Mouse (Mus musculus) ES-CJ7 (cell line): Measurements from ENCODE around the gene Syde1.
"Not testable (repeated sequence)": the region's sequence is repeated elsewhere in the genome, so short reads cannot be mapped to it uniquely, and the experiment has no call there.

Experiments used
- DNase-seq: peaks from one replicate; pipeline ENCODE4 v3.0.0; 2011; ENCODE audit warnings: low read depth, low spot score

The Syde1 gene

DNA sequence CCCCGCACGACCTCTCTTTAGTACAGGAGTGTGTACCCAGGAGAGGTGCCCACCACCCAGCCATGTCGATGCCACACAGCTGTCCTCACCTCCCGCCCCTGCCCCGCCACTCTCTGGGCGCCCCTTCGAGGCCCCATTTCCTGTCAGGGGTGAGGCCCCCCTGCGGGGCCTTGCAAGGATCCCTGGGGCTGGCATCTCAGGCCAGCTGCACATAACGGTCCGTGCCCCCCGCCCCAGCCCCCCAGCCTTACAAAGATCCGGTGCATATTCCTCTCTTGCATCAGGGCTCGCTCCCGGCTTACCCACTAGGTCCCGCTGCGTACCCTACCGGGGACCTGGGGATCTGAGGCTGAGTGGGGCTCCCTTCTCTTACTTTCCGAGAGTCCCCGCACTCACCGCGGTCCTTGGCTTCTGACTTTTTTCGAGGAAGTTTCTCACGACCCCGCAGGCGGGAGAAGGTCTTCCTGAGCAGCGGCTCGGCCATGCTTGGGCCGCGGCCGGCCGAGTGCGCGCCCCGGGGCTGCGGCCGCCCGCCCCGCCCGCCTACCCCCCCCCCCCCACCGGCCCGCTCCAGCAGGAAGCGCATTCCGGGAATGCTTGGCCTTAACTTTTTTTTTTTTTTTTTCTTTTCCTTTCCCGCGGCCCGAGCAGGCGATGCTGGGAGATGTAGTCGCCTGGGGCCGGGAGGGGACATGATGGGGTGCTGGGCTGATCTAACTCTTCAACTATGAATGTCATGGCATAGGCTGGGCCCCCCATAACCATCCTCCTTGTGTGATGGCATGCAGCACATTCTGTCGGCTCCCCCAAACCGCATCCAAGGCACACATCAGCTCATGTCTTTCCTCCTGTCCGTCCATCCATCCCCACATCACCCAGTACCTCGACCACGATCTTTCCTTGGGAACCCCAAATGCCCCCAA lies at the start of gene Syde1:
Syde1 (minus strand) TSS at position 559 of the 923 bp plus-strand sequence.
- peak; percentile 36 for DNase-seq

DNA sequence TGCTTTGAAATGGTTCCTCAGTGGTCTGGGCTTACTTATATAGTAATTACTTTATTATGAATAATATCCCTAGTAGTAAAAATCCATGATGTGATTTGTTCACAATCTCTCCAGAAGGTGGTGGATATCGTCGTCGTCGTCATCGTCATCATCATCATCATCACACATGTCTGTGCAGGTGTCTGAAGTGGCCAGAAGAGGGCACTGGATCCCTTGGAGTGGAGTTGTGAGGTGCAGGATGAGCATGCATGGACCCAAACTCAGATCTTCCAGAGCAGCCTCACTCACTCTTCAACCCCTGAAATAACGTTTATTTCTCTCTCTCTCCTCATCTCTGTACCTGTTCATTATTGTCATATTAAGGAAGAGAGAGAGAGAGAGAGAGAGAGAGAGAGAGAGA lies 40.5 kb upstream of the Syde1 start:
- peak; percentile 59 for DNase-seq

DNA sequence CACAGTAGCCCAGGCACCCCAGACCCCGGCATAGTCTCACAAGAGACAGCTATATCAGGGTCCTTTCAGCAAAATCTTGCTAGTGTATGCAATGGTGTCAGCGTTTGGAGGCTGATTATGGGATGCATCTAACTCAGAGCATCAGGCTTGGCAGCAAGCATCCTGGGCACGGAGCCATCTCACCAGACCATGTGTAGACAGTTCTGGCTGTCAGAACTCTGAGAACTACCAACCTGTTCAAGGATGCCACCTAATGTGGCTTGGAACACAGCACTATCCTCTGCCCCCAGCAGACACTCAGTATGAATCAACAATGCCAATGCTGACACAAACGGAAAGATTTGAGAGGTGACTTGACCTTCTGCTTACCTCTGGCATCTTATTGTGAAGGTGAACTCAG lies 38.4 kb upstream of the Syde1 start:
- DNase-seq, result no peak

DNA sequence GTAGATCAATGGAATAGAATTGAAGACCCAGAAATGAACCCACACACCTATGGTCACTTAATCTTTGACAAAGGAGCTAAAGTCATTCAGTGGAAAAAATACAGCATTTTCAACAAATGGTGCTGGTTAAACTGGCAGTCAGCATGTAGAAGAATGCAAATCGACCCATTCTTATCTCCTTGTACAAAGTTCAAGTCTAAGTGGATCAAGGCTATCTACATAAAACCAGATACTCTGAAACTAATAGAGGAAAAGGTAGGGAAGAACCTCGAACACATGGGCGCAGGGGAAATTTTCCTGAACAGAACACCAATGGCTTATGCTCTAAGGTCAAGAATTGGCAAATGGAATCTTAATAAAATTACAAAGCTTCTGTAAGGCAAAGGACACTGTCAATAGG lies 31.4 kb upstream of the Syde1 start:
- not testable (repeated sequence) for DNase-seq

DNA sequence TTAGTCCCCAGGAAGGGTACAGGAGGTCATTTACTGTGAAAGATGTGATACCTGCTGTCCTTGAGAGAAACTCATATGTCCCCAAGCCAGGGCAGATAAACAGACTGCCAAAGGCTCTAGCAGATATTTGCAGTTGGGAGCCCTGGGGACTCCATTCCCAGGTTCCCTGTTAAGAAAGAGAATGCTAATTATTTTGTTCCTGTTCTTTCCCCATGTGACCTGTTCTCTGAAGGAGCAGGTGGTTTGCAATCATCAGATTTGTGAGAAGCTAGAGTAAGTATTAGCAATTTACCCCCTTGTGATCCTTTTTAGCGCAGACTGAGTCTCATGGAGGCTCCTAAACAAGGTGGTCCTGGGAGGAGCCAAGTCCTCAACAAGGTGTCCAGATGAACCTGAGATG lies 26.2 kb upstream of the Syde1 start, which contains the start of gene Olfr1357:
Olfr1357 (minus strand) TSS at position 101 of the 400 bp plus-strand sequence.
- no peak for DNase-seq

DNA sequence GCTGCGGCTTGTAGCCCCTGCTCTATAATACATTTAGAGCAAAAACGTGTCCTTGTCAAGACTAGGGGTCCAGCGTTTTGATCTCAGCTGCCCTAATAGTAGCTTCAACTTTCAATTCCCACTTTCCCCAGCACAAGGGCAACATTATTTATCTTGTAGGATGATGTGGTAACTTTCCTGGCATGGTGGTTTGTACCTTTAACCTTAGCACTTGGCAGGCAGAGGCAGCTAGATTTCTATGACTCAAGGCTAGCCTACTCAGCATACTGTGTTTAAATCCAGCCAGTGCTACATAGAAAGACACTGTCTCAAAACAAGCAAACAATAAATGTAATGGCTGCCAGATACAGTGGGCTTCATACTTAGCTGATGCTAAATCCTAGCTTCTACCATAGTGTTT lies 15.8 kb upstream of the Syde1 start:
- no peak for DNase-seq

DNA sequence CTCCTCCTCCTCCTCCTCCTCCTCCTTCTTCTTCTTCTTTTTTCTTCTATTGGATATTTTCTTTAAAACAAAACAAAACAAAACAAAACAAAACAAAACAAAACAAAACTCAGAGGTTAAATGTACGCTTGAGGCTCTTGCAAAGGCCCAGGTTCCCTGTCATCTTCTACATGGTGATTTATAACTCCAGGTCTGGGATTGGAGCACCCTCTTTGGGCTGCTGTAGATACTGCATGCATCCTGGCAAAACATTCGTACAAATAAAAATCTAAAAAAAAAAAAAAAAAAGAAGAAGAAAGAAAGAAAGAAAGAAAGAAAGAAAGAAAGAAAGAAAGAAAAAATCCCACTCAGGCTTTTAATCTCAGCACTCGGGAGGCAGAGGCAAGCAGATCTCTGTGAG lies 13.3 kb upstream of the Syde1 start:
- peak; percentile 40 for DNase-seq

DNA sequence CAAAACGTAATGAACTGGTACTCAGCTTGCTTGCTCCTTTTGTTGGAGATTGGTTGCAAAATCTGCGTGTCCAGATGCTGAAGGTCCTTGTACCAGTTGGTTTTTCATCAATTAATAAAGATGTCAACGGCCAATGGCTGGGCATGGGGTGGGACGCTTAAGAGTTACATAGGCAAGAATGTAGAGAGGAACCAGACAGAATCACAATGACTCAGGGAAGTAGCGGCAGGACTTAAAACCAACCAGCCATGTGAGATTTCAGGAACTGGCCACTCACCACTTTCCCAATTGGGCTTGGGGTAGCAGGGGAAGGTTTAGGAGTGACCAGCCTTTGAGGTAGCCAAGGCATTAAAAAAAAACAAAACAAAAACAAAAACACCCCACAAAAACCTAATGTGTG lies 8.1 kb upstream of the Syde1 start:
- DNase-seq, result no peak

DNA sequence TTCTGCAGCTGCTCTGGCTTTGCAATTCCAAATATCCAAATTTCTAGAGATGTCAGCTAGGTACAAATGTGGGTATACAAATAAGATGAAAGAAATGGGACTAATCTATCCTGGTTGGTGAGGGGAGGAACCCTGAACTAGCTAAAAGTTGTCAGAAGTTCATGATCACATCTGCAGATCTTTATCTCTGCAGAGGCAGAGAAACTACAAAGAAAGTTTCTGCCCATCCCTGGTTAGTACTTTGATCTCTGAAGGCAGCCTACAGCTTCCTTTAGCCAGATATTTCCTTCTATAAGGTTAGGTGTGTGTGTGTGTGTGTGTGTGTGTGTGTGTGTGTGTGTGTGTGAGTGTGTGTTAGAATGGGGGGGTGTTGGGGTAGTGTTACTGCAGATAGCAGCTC lies 2.8 kb upstream of the Syde1 start:
- DNase-seq, result no peak

DNA sequence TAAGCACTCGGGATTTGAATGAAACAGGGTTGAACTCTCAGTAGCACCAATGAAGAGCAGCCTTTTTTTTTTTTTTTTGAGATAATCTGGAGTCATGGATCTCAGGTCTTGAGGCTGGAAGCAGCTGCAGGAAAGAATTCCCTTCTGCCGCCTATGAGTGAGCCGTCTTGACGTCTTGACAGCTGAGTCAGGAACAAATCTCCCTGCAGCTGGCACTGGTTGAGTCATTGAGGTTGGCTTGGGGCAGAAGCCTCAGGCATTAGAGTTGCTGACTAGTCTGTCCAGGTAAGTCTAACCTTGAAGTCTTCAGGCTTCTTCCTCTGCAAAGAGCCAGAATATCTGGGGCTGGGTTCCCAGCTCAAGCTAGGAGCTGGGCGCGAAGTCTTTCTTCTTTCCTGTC lies 2.4 kb upstream of the Syde1 start:
- no peak for DNase-seq

DNA sequence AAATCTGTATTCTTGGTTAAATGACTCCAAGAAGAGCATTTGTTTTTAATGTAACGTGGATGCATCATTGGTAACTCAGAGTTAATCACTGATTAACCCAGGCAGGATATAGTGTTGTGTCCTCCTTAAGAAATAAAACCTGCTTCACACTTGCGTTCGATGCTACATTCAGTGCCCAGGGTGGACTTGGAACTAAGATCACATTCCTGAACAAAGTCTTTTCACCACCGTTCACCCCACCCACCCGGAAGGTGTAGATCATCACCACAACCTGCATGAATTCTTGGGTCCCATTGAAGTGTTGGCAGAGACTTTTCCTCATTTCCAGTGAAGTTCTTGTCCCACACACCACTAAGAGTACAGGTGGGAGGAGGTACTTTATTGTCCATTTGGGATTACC lies 2.0 kb upstream of the Syde1 start:
- no peak for DNase-seq

DNA sequence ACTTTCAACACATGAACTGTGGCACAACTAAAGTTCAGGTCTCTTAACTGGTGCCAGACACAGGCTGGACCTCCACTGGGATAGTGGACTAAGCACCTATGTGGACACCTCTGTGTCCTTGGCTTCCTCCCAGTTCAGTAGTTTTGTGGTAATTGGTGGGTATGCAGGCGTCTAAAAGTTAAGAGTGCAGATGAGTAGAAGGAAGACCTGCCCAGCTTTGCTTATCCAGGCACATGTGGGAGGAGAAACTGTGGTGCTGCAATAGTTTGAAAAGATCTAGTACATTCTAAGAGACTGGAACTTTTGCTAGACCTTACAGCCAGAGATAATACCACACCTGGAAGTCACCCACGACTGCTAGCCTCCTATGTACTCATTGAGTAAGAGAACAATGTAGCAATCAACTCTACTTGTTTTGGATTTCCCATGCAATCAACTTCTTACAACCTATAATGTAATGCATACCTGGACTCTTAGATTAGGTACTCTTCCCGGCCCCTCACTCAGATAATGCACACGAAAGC lies 1.2 kb upstream of the Syde1 start:
- no peak for DNase-seq

DNA sequence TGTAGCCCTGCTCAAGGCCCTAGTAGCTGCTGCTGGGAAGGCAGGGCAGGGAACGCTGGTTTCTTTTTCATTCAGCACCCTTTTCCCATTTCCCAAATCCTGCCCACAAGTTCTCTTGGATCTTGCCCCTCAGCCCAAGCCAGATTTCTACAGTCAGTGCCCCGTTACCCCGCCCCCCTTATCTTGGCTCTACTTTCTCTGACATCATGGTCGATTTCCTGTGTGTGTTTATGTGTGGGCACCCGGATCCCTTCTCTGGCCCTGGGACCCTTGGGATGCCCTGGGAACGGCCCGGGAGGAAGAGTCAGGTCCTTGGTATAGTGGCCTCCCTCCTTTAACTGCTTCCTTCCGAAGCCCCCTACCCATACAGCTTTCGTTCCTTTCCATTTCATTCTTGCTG lies 1.0 kb downstream of the Syde1 start:
- DNase-seq, result no peak

DNA sequence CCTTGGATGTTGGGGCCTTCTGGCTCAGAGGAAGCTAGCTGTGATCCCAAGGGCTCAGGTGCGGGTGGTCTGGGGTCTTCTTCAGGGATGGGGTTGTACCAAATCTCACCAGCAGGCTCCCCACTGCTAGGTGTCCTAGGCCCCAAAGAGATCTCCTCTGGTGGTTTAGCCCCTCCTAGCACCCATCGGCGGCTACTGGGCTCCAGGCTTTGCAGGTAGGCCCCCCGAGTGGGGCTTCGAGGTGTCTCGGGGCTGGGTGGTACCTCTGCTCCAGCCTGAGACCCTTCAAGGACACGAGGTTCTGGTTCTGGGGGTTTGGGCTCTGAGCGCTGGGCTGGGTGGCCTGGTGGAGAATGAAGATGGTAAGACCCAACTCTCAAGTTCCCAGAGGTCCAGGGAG lies 1.9 kb downstream of the Syde1 start:
- no peak for DNase-seq

DNA sequence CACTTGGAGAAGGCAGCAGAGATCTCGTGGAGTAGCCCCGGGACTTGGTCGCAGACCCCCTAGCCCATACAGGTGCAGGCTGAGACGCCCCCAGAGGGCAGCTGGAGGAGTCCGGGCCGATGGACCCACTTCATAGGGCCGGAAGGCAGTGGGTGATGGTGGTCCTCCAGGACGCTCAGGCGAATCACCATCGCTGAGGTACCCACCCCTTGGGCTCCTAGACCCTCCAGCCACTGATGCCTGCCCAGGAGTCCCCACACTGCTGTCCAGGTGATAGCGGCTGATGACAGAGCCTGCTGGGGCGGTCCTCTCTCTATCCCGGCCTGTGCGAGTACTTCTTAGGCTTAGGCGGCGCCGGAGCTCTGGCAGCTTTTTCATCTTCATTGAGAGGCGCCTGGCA lies 2.5 kb downstream of the Syde1 start:
- DNase-seq, result no peak

DNA sequence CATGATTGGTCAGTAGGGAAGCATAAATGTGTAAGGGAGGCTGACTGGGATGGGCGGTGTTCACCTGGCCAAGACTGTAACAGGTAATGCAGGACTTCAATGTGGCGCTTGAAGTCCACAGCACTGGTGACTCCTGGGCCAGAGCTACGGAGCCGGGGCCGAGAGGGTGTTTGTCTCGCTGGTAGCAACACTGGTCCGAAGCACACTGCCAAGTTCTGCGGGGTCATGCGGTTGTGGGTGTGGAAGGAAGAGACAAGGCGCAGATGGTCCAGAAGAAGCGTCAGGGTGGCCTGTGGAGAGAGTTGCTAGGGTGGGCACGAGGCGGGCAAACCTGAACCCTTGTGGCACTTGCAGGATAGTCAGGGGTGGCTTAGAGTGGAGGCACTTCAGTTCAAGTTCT lies 5.7 kb downstream of the Syde1 start:
- no peak for DNase-seq

DNA sequence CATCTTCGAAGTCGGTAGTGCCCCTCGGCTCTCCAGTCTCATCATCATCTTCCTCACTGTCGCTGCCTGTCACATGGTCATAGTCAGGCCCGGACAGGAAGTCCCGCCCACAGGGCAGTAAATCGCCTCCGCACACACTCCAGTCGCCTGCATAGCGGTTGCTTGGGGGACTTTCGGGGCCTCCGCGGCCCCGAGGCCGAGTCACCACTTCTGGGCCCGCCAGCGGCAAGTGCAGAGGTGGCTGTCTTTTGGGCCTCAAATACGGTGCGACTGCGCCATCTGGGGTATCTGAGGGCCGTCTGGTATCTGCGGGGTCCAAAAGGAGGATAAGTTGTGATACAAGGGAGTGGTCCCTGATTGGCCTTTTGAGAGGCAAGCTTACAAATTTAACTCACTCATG lies 6.2 kb downstream of the Syde1 start:
- peak; percentile 19 for DNase-seq

DNA sequence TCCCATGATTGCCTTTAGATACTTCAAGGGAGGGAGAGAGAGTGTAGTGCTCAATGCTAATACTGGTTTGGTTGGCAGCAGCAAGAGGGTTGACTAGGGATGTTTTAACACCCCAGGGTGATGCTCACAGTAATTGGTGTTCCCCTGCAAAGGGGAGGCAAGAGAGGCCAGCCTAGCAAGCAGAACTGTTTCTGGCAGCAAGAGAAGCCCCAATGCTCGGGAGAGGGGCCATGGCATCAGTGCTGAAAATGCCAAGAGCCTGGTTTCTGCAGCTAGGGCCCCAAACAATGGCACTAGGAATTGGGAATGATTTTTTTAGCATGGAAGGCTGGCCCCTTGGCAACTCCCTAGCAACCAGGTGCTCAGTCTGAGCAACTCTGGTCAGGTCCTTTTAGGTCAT lies 6.8 kb downstream of the Syde1 start:
- no peak for DNase-seq

DNA sequence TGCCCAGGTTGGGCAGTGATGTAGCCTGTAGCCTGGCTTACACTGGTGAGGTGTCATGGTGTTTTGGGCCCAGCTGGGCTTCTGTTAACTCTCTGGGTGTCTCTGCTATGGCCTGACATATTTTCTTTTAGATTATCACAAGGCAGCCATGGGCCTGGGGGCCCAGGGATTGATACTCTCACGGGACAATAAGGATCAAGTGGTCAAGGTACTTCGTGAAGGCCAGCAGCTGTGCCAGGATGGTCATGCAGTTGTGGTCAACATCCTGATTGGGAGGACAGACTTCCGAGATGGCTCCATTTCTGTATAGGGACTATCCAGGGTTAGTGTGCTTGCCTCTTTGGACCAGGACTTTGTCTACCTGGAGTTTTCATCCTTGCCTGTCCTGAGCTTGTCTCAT lies 7.8 kb downstream of the Syde1 start:
- no peak for DNase-seq

DNA sequence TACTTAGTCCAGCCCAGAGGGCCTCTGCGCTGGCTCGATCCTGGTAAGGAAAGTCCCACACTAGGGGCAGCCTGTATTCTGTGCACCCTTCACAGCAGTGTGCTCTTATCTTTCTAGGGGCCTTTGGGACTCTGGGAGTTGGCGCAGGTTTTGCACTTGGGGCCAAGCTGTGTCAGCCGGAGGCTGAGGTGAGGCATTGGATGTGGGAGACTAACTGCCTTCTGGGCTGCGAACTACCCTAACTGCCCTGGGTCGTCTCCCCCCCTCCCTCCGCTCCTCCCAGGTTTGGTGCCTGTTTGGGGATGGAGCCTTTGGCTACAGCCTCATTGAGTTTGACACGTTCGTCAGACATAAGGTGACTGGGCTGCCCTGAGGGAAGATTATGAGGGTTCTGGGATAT lies 8.4 kb downstream of the Syde1 start:
- no peak for DNase-seq

DNA sequence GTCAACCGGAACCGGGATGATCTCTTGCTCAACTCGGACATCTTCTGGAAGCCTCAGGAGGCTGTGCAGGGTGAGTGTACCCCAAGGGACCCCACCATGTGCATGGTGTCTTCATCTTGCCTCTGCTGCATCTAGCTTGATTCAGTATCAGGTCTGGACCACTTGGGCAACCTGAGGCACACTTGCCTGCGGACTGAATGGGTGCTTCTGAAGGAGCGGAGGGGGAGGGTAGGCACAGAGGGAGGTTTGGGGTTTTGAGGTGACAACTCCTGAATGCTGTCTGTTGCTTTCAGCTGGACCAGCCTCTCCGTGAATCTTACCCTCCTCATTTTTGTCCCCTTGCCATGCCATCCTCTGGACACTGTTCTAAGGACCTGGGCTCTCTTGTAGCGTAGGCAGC lies 10.6 kb downstream of the Syde1 start:
- no peak for DNase-seq

DNA sequence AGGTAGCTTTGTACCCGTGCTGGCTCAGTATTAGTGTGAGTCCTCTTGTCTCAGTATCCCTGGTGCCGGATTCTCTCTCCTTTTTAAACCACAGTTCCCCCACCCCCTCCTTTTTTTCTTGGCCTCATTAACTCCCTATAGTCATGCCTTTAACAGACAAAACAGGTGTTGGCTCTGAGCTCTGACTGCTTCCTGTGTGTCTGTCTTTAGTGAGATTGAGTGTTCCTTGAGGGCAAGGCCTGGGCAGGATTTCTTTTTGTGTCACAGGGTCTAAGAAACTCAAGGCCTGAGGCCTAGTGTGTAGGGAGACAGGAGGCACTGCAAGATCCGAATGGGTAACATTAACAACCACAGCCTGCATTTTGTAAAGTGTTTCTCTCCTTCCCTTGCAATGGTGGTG lies 13.6 kb downstream of the Syde1 start:
- no peak for DNase-seq

DNA sequence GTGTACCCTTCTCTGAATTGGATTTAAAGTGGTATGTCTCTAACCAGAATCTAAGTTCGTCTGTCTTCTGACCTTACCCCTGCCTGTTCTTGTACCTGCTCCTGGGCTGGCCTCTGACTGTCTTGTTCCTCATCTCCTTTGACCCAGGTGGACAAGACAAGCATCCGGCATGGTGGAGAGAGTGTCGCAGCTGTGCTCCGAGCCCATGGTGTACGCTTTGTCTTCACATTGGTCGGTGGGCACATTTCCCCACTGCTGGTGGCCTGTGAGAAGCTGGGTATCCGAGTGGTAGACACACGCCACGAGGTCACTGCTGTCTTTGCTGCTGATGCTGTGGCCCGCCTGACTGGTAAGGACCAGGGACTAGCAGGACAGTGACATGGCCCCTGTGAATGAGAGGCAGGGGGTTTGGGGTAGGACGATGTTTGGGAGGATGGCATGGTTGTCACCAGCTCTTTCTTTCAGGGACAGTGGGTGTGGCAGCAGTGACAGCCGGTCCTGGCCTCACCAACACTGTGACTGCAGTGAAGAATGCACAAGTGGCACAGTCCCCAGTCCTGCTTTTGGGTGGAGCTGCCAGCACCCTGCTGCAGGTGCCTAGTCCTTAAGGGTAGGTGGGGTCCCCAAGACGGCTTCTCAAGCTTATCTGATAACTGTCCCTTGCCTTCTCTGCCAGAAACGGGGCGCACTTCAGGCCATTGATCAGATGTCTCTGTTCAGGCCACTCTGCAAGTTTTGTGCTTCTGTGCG lies 15.2 kb downstream of the Syde1 start:
- DNase-seq, result no peak
